Mouse (Mus musculus) cerebellum, adult 2 months (tissue): ENCODE data around the gene Tox2. TPM values are rescaled to one million over a fixed set of nuclear protein-coding genes. Genes with fewer than 3 reads are reported as not detected.

Experiments used
- DNase-seq, 2 experiments: peaks; one replicate each; pipeline ENCODE4 v3.0.0; 2021
- H3K27ac ChIP-seq: fragments of 200-500 bp; 2 replicates; pipeline ENCODE4 v1.5.1; 2012; ENCODE audit warnings: low read length, control low read depth, inconsistent platforms; ENCODE audit not compliant: insufficient read depth
- H3K27me3 ChIP-seq: fragments of 200-500 bp; 2 replicates; pipeline ENCODE4 v1.6.1; 2012; ENCODE audit warnings: inconsistent platforms, mild to moderate bottlenecking, low read length, moderate library complexity; ENCODE audit not compliant: control insufficient read depth, insufficient read depth
- H3K4me1 ChIP-seq: fragments of 200-500 bp; 2 replicates; pipeline ENCODE4 v1.6.1; 2011; ENCODE audit warnings: low read length; ENCODE audit not compliant: control insufficient read depth, insufficient read depth
- H3K4me3 ChIP-seq: fragments of 200-500 bp; replicated peaks from 2 replicates; pipeline ENCODE3; 2011; ENCODE audit warnings: mild to moderate bottlenecking, low read depth, low read length, control low read depth; ENCODE audit not compliant: insufficient read depth
- CTCF ChIP-seq: fragments of 200-500 bp; IDR thresholded peaks from 2 replicates; pipeline ENCODE4 v1.5.1; 2011; ENCODE audit warnings: low read depth, mild to moderate bottlenecking, control low read depth, low read length, moderate library complexity, borderline replicate concordance; ENCODE audit not compliant: insufficient read depth
- POLR2A ChIP-seq: fragments of 200-500 bp; IDR thresholded peaks from 2 replicates; pipeline ENCODE4 v1.6.1; 2011; ENCODE audit warnings: low read length, control low read depth, borderline replicate concordance; ENCODE audit not compliant: insufficient read depth
- WGBS: fragments of 180-500 bp; shearing (Covaris S2); methylation state at CpG from one replicate; pipeline ENCODE4 v1.1.7; 2018; 5-methylcytosine and 5-hydroxymethylcytosine counted together
- polyA plus RNA-seq: library from polyadenylated mRNA; depleted of rRNA; stranded (reverse); fragments of >200 nt; gene quantifications from 2 replicates; pipeline ENCODE4 v1.2.3, GENCODE M21; 2012

The Tox2 gene
- polyA plus RNA-seq, 1 experiment = 27.3 TPM

DNA sequence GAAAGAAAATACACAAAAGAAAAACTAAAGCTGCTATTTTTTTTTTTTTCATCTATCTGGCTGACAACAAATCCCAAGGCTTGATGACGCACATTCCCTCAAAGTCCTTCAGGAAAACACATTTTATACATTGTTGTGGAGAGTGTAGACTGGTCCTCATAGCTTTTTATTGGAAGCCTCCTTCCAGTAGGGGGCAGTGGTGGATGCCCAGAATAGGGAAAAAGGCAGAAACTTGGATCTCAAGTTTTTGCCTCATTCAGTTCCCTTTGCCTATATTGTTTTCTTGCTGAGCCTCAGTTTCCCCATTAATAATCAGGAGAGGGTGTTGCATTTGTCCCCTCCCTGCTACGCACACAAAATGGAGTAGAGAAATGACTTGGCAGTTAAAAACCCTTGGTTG is 49.7 kb downstream of the Tox2 start:
- TF ChIP-seq CTCF (no peak), POLR2A (no peak)
- no peak for DNase-seq
- 95% methylated on average over 2 of the region's 2 CpGs for WGBS
- no peaks in the 10 kb centered on the region for H3K27me3 ChIP-seq
- H3K4me1 ChIP-seq = no peaks in the 10 kb centered on the region; the same call in 1 of the 2 replicates
- H3K27ac ChIP-seq = no peak overlapping the region
- H3K4me3 ChIP-seq = no peak overlapping the region

DNA sequence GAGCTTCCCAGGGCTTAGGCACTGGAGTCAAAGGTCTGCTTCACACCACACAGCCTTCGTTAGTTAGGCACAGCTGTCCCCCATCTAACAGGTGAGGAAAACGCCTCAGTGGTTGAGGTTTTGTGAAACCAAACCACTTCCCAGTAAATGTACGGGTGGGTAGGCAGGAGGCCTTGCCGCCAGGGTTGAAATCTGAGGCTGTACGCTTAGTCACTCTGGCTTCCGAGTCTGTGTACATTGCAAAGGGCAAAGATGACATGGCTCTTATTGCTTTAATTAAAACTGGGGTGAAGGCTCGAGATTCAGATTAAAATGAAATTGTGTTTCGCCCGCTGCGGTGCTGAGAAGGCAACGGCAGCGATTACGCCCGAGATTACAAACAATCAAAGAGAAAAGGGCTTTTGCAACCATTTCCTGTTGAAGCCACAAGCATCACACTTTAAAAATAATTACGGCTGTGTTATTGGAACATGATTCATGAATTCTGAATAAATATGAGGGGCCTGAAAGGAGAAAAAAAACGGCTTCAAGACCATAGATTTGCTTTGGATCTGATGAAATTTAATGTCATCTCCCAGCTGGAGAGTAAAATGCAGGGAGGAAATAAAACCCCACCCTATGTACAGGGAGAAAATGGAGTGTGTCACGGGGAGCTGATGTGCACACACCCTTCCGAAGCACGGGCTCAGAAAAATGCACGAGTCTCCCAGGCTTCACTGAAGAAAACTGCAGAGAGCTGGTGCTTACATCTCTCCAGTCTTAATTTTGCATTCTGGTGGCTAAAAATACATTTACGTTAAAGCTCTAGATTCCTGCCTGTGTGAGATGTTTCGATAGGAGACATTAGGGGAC is 50.5 kb downstream of the Tox2 start:
- no peaks in the 10 kb centered on the region for H3K27me3 ChIP-seq
- H3K27ac ChIP-seq = no peak overlapping the region
- no peak for TF ChIP-seq CTCF
- TF ChIP-seq POLR2A = no peak
- 89% methylated on average over 22 of the region's 22 CpGs for WGBS
- no peak for DNase-seq
- H3K4me1 ChIP-seq = no peaks in the 10 kb centered on the region; the same call in 1 of the 2 replicates
- no peak overlapping the region for H3K4me3 ChIP-seq

DNA sequence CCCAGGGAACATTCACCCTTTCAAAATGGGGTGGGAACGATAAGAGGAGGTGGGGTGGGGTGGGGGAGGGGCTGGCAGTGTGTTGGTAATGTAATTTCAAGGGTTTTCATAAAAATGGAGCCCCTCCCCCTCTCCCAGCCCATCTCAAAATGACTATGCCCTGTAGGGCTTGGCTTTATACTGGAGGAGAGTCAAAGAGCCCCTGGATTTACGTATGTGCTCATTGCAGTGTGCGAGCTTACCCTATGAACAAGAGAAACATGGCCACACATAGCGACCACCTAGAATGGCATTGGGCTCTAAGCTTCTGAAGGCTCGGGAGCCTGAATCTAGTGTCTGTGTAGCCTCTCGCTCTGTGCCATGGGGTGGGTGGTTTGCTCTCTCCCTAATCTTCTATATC is 51.3 kb downstream of the Tox2 start:
- DNase-seq = no peak
- 87% methylated on average over 6 of the region's 6 CpGs for WGBS
- H3K27ac ChIP-seq = no peak overlapping the region

DNA sequence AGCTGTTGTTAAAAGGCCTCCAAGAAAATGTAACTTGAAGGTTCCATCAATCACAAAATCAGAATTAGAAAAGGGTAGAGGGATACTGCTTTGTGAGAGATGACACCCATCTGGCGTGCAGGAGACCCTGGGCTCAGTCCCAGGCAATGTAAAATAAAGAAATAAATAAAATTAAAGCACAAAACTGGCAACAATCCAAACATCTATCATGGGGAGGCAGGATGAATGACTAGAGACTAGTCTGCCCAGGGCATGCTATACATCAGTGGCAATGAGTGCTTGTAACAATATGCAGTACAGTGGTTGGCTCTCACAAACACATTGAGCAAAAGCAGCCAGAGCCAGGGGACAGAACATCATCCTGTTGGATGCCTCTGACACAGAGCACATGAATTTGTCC is 53.8 kb downstream of the Tox2 start:
- no peak for TF ChIP-seq POLR2A
- no peak for TF ChIP-seq CTCF
- no peak overlapping the region for H3K27ac ChIP-seq
- no peaks in the 10 kb centered on the region for H3K27me3 ChIP-seq
- H3K4me1 ChIP-seq = no peaks in the 10 kb centered on the region
- no peak overlapping the region for H3K4me3 ChIP-seq
- DNase-seq = no peak
- WGBS = 46% methylated on average over 1 of the region's 1 CpGs

More for the DNA sequence above, 51.3 kb downstream of the Tox2 start:
- H3K27me3 ChIP-seq = no peaks in the 10 kb centered on the region
- no peaks in the 10 kb centered on the region for H3K4me1 ChIP-seq
- H3K4me3 ChIP-seq = no peak overlapping the region
- no peak for TF ChIP-seq CTCF
- TF ChIP-seq POLR2A = no peak

DNA sequence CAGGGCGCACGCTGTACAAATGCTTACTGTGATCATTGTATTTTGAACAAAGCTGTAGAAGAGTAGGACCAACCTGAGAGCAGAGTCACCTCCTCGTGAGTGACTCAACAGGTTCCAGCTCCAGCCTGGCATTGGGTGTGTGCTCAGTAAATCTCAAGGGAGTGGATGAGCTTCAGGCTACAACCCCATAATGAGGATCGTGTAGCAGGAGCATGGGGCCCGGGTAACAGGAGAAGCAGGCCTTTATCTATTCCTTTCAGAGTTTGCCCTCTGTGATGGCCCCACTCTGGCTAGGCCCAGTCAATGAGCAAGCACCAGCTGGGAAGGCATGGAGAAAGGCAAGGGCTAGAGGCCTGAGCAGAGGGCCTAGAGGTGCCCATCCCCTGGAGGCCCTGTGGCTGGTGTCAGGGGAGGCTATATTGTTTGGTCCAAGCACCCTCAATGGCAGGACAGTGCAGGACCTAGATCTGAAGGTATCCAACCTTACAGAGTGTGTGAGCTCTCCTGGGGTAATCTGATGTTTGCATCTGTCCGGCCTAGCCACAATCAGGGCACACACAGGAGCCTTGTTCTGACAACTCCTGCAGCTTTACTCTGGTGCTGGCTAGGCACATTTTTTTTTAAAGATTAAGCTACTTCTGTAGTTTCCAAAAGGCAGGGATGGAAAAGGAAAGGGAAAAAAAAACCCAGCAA is 58.6 kb downstream of the Tox2 start:
- Histone ChIP-seq H3K27ac (no peak overlapping the region), H3K27me3 (no peaks in the 10 kb centered on the region), H3K4me1 (no peaks in the 10 kb centered on the region), H3K4me3 (no peak overlapping the region)
- TF ChIP-seq POLR2A = no peak
- TF ChIP-seq CTCF = no peak
- DNase-seq = no peak
- WGBS = 84% methylated on average over 6 of the region's 6 CpGs

DNA sequence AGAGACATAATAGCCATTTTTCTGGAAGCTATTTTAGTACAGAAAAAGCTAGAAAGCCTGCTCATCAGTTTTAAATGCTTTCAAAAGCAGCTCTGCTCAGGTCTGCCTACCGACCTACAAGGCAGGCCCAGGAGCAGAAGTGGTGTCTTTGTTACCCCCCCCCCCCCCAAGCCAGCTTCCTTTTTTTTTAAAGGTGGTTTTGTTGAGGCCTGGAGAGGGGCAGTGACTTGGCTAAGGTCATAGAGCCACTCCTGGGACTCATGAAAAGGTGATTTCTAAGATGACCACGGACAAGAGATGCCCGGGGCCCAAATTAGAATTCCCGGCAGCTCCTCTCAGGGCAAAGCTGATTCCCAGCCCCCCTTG is 59.1 kb downstream of the Tox2 start:
- no peak for TF ChIP-seq POLR2A
- TF ChIP-seq CTCF = no peak
- 92% methylated on average over 4 of the region's 4 CpGs for WGBS
- no peak overlapping the region for H3K27ac ChIP-seq

DNA sequence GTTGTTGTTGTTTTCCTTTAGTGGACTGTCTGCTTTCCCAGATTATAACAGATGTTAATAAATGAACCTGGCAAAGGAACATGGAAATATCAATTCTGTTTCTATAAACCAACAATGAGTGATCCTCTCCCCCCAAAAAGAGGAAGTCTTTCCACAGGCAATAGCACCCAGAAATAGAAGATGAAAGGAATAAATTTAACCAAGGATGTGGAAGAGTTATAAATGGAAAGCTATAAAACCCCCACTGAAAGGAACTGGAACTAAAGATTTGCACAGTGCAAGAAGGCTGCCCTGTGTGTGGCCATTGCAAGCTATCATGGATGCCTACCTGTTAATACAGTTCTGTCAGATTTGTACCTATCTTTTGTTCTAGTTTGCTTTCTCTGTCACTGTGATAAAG is 64.2 kb downstream of the Tox2 start:
- peaks cover under 1% of the 10 kb centered on the region; the same call in 1 of the 2 replicates for H3K4me1 ChIP-seq
- H3K27ac ChIP-seq = no peak overlapping the region
- H3K27me3 ChIP-seq = no peaks in the 10 kb centered on the region
- TF ChIP-seq CTCF (no peak), POLR2A (no peak)
- no peak overlapping the region for H3K4me3 ChIP-seq
- DNase-seq = no peak

More for the DNA sequence above, 59.1 kb downstream of the Tox2 start:
- no peak overlapping the region for H3K4me3 ChIP-seq
- no peaks in the 10 kb centered on the region for H3K4me1 ChIP-seq
- H3K27me3 ChIP-seq = no peaks in the 10 kb centered on the region
- DNase-seq = no peak
